Mouse (Mus musculus) T-helper 2 cell (primary cell): ENCODE measurements at regions not wholly inside any gene's neighbourhood (a gene's known extent, or its start where the extent isn't known, plus 50 kb on each side); places are given as distances from the start of the nearest gene placed in this dataset.

ENCODE experiments used
- in situ Hi-C: fragments of 300-600 bp; cut with MboI, MseI; formaldehyde crosslinking; loops from one replicate; pipeline ENCODE4 v1.15.1; 2025; ENCODE audit warnings: high pct_unique_total_duplicates

DNA sequence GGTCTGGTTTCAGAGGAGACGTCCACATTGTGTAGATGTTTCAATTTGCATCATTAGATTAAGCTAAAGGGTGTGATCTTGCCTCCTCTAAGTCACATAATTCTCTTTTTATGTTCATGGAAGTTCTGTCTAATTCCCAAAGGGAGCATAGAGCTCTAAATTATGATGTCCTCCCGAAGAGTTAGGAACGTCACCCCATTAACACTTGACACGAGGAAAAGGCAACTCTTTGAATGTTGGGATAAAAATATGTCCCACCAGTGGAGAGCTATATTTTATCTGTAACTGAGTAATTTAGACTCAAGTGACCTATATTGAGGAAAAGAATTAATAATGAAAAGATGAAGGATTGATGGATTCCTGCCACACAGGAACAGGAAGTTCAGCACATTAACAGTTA, 69.2 kb upstream of the Fam19a1 start:
- in situ Hi-C loops = no loop called here

DNA sequence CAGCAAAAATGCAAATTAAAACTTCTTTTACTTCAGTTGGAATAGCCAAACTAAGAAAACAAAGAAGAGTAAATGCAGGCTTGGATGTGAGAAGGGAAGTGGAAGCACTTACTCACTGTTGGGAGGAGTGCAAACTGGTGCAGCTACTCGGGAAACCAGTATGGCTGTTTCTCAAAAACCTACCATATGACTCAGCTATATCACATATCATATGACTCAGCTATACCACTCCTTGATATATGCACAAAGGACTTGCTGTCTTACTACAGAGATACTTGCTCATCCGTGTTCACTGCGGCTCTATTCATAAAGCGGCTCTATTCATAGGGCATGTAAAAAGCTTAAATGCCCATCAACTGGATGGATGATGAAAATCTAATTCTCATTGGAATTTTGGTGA, 59.5 kb upstream of the Fam19a1 start:
- in situ Hi-C loops = no loop called here

DNA sequence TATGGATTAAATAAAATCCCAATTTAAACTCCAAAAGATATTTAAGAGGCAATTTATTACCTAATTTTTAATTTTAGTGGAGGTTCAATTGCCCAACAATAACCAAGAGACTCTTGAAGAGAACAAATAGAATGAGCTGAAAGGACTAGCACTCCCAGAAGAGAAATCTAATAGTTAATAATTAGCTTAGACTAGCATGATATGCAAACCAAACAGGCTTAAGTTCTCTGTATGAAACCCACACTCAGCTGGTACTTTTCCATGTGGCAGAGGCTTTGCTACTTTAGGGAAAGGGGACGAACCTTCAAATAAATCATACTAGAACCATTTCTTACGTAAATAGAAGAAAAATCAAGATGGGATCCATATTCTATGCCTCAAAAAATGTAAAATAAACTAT, 55.9 kb upstream of the Fam19a1 start:
- in situ Hi-C loops = no loop called here

DNA sequence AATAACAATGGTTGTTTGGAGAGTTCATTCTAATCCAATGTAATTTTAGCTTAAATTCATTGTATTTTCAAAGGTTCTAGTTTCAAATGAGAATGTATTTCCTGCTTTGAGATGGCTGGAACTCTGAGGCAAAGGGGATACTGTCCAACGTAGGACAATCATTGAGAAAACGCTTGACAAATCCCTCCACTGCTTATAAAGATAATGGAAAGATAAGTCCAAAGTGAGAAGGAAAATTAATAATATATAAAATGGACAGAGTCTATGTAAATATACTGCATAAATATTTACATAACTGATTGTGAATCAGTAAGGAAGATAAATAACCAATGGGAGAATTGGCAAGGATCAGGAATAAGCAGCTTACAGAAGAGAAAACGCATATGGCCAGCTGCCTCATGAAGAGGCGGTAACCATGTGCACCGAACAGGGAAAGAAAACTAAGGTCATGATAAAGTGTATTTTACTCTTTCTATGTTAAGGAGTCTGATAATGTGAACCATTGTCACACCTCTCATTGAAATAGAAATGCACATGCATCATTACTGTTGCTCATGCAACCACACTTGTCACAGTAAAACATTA, 55.3 kb upstream of the Fam19a1 start:
- in situ Hi-C loops = no loop called here

DNA sequence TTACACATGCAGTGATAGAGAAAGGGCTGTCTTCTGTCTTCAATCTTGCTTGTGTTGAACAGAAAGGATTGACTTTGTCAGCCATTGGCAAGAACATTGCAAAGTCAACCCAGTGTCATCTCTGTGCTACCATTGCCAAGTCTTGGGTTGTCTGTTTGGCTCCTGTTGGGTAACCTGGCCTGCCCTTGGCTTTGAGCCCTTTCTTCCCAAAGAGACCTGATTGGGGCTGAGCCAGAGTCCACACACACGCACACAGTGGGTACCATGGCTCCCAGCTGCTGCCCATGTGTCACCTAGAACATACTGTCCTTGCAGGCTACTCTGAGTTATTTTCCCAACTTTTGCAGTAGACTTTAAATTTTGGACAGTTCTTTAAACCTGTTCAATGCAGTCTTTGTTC, 51.0 kb upstream of the Fam19a1 start:
- in situ Hi-C loops = no loop called here
